Mouse (Mus musculus) left cerebral cortex, adult 2 months (tissue): ENCODE measurements around the gene Cep350. TPM values are rescaled to one million over a fixed set of nuclear protein-coding genes. Genes with fewer than 3 reads are reported as not detected.

Experiments used
- DNase-seq, 2 experiments: peaks; one replicate each; pipeline ENCODE4 v3.0.0; 2021 to 2022; ENCODE audit warnings: low spot score in 2 of 2, mixed read lengths in 1 of 2; ENCODE audit errors: extremely low spot score in 1 of 2
- H3K27ac ChIP-seq: fragments of 200-600 bp; 2 replicates; pipeline ENCODE4 v1.8.1; 2022
- H3K4me3 ChIP-seq: fragments of 200-600 bp; 2 replicates; pipeline ENCODE4 v1.8.1; 2022
- CTCF ChIP-seq: fragments of 200-600 bp; IDR thresholded peaks from 2 replicates; pipeline ENCODE4 v1.8.1; 2022; ENCODE audit warnings: antibody characterized with exemption, mild to moderate bottlenecking, moderate library complexity
- intact Hi-C: fragments of 180-260 bp; cut with DNase I; formaldehyde crosslinking; loops from one replicate; pipeline ENCODE4 v1.15.1; 2025
- long read RNA-seq, 2 experiments: library from polyadenylated mRNA; stranded (forward); transcript quantifications; one replicate each; pipeline ENCODE4 v2.0.0; 2021; ENCODE audit warnings: borderline mapping rate in 2 of 2
- total RNA-seq, 2 experiments: library from RNA; stranded (reverse); gene quantifications; 2 replicates each; pipeline ENCODE4 v1.2.3; 2021

Cep350 gene
- 10 to 100 TPM; 47.4 to 50.4 TPM for total RNA-seq
- long read RNA-seq, experiment 1, partial matches to known transcripts = 1 of 1 reads
- long read RNA-seq, experiment 1, other reads (novel, unspliced or antisense) = 0 of 1 reads
- long read RNA-seq, experiment 2, partial matches to known transcripts = 3 of 5 reads
- long read RNA-seq, experiment 2, other reads (novel, unspliced or antisense) = 1 of 5 reads

DNA sequence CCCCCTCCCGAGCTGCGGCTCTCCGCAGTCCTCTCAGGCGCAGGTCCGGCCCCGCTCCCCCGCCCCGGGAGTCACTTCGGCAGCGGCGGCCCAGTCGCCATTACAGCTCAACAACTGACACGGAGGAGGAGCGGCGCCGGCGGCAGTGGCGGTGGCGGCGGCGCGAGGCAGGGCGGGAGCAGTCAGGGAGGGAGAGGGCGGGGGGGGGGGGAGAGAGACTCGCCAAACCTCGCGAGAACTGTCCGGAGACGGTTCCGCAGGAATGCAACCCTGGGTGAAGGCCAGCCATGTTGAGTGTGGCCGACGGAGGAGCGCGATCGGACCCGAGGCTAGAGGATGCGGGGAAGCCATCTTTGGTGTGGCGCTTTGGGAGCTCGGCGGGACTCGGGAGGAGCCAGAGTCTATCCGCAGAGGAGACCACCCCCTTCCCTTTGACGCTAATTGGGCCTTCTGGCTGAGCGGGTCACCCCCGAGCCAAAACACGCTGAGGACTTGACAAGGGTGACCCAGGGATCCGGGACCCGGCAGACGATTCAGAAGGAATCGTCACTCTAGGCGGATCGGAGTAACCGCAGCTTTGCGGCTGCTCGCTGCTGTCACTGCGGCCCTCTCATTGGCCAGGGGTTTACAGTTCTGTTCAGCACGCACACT is at the start of gene Cep350:
Cep350 (minus strand) TSS at position 188 of the 651 bp plus-strand sequence.
- TF ChIP-seq CTCF = no peak
- intact Hi-C loops = loop anchor here (1.0 kb wide), 1 partner anchor 63 kb away; the partner anchor contains the start of gene Tor1aip1
- Histone ChIP-seq H3K27ac (peak within 1 kb of the TSS; percentile 98), H3K4me3 (peak within 1 kb of the TSS; percentile 91)
- DNase-seq = peak; percentile 93 to 96

DNA sequence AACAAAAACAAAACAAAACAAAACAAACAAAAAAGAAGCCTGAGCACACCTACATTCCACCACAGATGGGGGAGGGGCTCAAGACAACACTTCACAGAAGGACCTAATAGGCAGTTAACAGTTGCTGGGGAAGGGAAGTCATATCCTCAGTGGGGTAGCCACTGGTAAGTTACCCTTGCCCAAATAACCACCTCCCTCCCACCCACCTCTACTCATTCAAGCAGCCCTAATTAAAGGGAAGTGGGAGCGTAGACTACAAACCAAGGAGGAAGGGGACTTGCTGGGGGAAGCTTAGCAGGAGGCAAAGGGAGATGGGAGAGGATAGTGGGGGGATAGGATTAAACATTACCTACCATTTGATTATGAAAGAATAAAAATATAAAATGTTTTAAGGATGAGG is 47.3 kb upstream of the Cep350 start:
- no peak overlapping the region for H3K4me3 ChIP-seq
- no peak for DNase-seq
- intact Hi-C loops = no loop called here
- no peak for TF ChIP-seq CTCF
- no peak overlapping the region for H3K27ac ChIP-seq

DNA sequence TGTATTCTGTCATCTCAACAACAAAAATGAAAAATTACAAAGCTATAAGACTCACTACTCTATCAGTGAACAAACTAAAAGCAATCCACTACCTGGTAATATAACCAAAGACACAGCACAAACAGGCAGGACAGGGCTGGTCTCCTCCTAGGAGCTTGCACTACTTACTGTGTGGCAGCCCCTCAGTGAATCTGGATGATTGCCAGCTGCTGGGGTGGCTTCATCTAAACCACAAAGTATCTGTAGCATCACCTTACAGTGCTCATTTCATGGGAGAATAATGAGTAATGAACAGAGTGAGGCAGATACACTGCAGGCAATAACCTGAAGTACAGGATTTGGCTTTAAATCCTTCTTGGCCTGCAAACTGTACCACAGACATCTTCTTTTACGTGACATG is 46.7 kb upstream of the Cep350 start:
- no peak for TF ChIP-seq CTCF
- Histone ChIP-seq H3K4me3 (no peak overlapping the region), H3K27ac (no peak overlapping the region)
- no peak for DNase-seq
- intact Hi-C loops = no loop called here

DNA sequence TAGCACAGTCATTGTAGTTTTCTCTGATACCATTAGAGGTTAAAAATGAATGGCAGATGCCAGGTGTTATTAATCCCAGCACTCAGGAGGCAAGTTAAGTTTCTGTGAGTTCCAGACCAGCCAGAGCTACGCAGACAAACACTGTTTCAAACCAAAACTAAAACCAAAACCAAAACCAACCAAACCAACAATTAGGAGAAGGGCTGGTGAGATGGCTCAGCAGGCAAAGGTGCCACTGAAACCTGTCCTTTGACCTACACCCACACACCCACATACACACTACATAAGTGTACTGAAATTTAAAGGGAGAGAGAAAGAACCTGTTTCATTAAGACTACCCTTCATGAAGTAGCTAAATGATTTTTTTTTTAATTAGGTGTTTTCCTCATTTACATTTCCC is 35.9 kb upstream of the Cep350 start:
- TF ChIP-seq CTCF = no peak
- Histone ChIP-seq H3K27ac (no peak overlapping the region), H3K4me3 (no peak overlapping the region)
- no peak for DNase-seq
- intact Hi-C loops = no loop called here

DNA sequence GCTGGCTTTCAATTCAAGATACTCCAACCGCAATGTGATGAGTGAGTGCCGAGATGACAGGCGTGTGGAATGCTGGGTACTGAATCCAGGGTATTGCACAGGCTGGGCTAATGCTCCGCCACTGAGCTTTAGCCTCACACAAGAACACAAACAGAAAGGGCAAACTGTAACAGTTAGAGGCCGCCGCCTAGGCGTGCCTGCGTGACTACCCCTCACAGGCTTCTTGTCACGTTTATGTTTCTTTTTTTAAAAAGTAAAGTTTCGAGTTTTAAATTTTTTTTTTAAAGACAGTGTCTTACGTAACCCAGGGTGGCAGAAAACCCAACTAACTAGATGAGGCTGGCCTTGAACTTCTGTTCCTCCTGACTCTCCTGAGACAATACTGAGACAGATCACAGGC is 32.9 kb upstream of the Cep350 start:
- intact Hi-C loops = no loop called here
- H3K27ac ChIP-seq = no peak overlapping the region
- no peak for TF ChIP-seq CTCF
- H3K4me3 ChIP-seq = no peak overlapping the region
- DNase-seq = no peak

DNA sequence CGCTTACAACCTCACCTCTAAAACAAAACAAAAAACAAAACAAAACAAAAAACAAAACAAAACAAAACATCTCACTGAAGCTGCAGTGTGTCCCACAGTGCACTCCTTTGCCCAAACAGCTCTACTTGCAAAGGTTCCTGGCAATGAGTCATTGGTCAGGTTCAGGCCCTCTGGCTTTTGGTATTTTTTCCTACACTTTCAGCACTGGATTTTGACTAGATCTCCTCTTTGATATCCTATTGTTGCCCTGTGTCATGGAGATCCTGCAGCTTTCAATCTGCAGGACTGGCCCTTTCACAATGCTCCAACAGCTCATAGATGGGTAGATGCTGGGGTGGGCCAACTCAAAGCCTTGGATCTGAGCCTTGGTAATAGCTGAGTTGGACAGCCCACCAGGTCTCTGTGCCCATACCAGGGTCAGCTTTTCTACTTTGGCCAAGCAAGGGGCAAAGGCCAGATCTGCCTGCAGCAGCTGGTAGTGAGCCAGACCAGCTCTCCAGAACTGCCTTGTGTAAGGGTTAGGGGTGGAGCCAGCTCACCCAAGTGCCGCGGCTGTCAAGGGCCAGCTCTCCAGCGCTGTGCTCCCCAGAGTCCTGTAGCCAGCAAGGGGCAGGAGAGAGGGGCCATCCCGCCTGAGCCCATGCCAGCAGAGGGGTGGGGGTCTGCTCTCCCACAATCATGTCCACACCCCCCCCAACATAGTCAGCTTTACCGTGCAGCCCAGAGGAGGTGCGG is 30.3 kb upstream of the Cep350 start:
- H3K4me3 ChIP-seq = no peak overlapping the region
- DNase-seq = no peak
- intact Hi-C loops = no loop called here
- H3K27ac ChIP-seq = no peak overlapping the region
- no peak for TF ChIP-seq CTCF

DNA sequence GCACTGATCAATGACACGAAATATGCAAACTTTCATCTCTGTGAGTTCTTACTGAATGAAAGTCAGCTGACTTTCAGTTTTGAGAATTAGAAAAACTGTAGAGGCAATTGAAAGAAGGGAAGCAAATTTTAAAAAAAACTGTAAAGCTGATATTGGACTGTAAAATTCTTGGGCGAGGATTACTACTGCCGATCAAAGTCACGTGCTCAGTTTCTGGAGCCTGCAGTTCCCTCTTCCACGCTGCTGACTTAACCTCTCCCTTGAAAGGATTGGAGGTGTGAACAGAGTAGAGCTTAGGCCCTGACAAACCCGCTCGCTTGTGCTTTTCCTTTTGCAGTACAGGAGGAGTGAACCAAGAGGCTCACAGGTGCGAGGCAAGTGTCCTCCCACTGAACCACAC is 29.3 kb upstream of the Cep350 start:
- no peak for TF ChIP-seq CTCF
- intact Hi-C loops = no loop called here
- no peak for DNase-seq
- Histone ChIP-seq H3K27ac (no peak overlapping the region), H3K4me3 (no peak overlapping the region)

DNA sequence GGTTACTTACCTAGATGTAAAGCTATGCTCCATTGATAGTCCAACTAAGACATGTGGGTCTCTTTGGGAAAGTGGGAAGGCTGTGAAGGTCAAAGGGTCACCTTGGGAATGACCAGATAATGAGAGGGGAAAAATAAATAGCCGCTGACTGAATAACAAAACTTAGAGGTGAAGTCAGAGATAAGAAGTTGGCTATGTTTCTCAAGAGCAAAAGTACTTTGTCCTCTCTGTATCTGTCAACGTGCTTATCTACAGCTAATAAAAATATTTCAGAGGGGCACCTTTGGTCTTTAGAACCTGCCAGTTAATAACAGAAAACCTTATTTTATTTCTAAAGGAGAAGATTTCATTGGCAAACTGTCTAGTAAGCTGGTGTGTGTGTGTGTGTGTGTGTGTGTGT is 22.6 kb upstream of the Cep350 start:
- Histone ChIP-seq H3K27ac (no peak overlapping the region), H3K4me3 (no peak overlapping the region)
- no peak for TF ChIP-seq CTCF
- no peak for DNase-seq
- intact Hi-C loops = no loop called here

DNA sequence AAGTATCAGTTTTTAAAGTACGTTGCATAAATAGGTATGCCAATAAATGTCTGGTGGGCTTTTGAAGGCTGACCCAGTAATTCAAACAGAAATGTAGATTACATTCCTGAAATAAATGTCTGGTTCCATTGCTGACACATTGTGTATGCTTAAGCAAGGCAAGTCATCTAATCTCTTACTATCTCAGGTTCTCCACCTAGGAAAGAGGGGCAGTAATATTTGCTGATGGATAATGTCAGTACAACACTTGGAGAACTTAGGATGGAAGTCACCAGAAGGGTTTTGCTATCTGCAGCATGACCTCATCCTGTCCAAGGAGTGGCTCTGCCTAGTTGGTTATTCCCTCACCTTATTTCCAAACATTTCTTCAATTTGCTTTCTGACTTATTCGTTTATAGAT is 21.5 kb upstream of the Cep350 start:
- TF ChIP-seq CTCF = no peak
- Histone ChIP-seq H3K4me3 (no peak overlapping the region), H3K27ac (no peak overlapping the region)
- intact Hi-C loops = no loop called here
- no peak for DNase-seq

DNA sequence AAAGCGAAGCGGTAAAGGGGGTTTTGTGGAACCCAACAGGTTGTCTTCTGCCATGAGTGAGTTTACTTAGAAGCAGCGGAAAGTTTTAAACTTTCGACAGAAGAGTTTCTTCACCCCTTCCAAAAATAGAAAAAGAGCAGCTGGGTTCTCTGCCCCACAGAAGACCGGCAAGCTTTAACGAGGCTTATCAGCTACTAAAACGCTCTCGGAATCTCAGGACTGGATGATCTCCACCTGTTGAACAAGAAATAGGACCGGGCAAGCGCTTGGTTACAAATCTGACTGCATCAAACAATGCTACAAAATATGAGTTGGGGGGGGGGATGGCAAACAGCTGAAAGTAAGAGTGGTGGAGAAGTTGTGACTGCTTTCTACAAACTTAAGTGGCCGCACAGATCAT is 17.3 kb upstream of the Cep350 start:
- no peak for TF ChIP-seq CTCF
- intact Hi-C loops = no loop called here
- no peak for DNase-seq
- Histone ChIP-seq H3K4me3 (no peak overlapping the region), H3K27ac (no peak overlapping the region)

DNA sequence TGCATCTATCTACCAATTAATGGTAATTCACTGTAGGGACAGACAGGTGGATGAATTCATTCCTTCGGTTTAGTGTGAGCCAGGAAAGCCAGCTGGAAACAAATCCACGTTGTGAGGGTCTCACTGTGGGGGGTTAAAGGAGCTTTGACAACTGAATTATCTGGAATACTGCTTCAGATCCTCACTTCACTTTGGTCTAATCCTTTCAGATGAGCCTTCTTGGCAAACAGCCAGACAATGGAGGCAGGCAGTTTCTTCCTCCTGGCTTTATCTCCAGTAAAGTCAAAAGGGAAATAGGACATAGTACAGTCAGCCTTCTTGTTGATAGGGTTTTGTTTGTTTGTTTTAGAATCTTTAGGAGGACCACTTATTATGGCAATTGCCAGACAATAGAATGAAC is 16.3 kb upstream of the Cep350 start:
- Histone ChIP-seq H3K27ac (no peak overlapping the region), H3K4me3 (no peak overlapping the region)
- no peak for DNase-seq
- no peak for TF ChIP-seq CTCF
- intact Hi-C loops = no loop called here

DNA sequence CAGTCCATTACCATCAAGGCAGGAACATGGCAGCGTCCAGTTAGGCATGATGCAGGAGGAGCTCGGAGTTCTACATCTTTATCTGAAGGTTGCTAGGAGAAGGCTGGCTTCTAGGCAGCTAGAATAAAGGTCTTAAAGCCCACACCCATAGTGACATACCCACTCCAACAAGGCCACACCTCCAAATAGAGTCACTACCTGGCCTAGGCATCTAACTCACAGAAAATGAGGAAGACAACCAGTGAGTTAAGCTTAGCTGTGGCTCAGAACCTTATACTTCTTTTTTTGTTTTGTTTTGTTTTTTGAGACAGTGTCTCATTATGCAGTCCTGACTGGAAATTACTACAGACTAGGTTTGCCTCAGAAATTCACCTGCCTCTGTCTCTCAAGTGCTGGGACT is 14.6 kb upstream of the Cep350 start:
- intact Hi-C loops = no loop called here
- no peak overlapping the region for H3K4me3 ChIP-seq
- DNase-seq = no peak
- TF ChIP-seq CTCF = no peak
- no peak overlapping the region for H3K27ac ChIP-seq
